Mouse (Mus musculus): ENCODE results near the gene Ap3s2. TPM values are rescaled to one million over a fixed set of nuclear protein-coding genes. Genes with fewer than 3 reads are reported as not detected.

Ap3s2 gene
- polyA plus RNA-seq, 1 experiment from 2014 or later: 46.4 TPM

DNA sequence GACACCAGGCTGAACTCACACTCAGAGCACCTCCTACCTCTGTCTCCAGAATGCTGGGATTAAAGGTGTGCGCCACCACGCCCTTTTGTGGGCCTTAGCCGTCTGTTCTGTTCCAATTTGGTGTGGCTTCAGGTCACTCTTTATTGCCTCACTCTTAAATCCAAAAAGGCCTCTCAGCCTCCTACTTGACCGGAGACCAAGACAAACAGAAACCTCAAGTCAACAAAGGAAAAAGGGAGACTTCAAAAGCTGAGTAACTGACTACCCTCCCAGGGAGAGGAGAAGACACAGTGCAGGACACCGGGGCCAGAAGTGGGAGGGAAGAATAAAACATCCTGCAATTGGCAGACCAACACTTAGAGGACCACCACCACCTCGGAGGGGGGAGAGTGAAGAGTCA lies 89.3 kb downstream of the Ap3s2 start:
- Histone ChIP-seq H3K4me1 (replicated peaks; ENCODE audit: control insufficient read depth, insufficient read depth, low read length) (no peaks in the 10 kb centered on the region), H3K36me3 (replicated peaks; ENCODE audit: control insufficient read depth, insufficient read depth) (no peaks in the 10 kb centered on the region), H3K27ac (no peak overlapping the region), H3K9ac (no peak overlapping the region), H3K27me3 (ENCODE audit: control insufficient read depth, insufficient read depth, low read length) (no peaks in the 10 kb centered on the region), H3K4me2 (replicated peaks) (no peak overlapping the region), H3K9me3 (ENCODE audit: control insufficient read depth, low read length) (no peaks in the 10 kb centered on the region), H3K4me3 (replicated peaks; ENCODE audit: low read length) (no peak overlapping the region)
- ATAC-seq (ENCODE audit: low FRiP score) (no peak), DNase-seq (ENCODE audit: low spot score) (no peak)
- WGBS: 84% methylated on average over 6 of the region's 6 CpGs

DNA sequence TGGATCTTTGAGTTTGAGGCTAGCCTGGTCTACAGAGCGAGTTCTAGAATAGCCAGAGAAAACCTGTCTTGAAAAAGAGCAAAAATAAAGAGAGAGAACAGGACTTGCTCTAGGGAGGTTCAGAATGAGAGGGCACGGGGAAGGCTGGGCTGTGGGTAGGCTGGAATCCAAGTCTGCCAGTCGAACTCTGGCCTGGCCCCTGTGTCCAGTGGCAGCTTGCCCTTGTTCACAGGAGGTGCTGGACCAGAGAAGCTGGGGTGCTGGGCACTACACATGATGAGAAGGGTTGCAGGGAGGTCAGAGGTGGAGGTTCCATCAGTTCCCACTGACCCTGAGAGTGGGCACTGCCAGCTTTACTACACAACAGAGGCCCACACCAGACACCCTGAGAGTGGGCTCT lies 92.1 kb downstream of the Ap3s2 start:
- ATAC-seq (ENCODE audit: low FRiP score) (no peak), DNase-seq (ENCODE audit: low spot score) (no peak)
- H3K9ac ChIP-seq: no peak overlapping the region
- H3K4me3 ChIP-seq (replicated peaks; ENCODE audit: low read length): no peak overlapping the region
- no peak overlapping the region for H3K4me2 ChIP-seq (replicated peaks)
- H3K4me1 ChIP-seq (replicated peaks; ENCODE audit: control insufficient read depth, insufficient read depth, low read length): no peaks in the 10 kb centered on the region
- WGBS: 74% methylated on average over 3 of the region's 3 CpGs
- H3K9me3 ChIP-seq (ENCODE audit: control insufficient read depth, low read length): no peaks in the 10 kb centered on the region
- no peaks in the 10 kb centered on the region for H3K36me3 ChIP-seq (replicated peaks; ENCODE audit: control insufficient read depth, insufficient read depth)
- no peaks in the 10 kb centered on the region for H3K27me3 ChIP-seq (ENCODE audit: control insufficient read depth, insufficient read depth, low read length)
- no peak overlapping the region for H3K27ac ChIP-seq

Small RNA genes lying within 50 kb of the gene (microRNA-seq; reads per million reads assigned to microRNA genes)
- gene Gm24541: not detected

Other genes starting within 250 kb of the Ap3s2 start
- gene Kif7, start 204.9 kb downstream of the Ap3s2 start, polyA plus RNA-seq (2014; fragmentation: Nextera tagmentation; extraction: Ambion mirVana): 1.8 and 2.0 TPM in 2 replicates
- gene Plin1, start 187.7 kb downstream of the Ap3s2 start, polyA plus RNA-seq (2014; fragmentation: Nextera tagmentation; extraction: Ambion mirVana): 0.19 and 0.26 TPM in 2 replicates
- 14.3 and 14.4 TPM in 2 replicates for gene Pex11a, start 177.5 kb downstream of the Ap3s2 start, polyA plus RNA-seq (2014; fragmentation: Nextera tagmentation; extraction: Ambion mirVana)
- gene Wdr93, start 177.5 kb downstream of the Ap3s2 start, polyA plus RNA-seq (2014; fragmentation: Nextera tagmentation; extraction: Ambion mirVana): 0.57 and 1.0 TPM in 2 replicates
- 0.16 TPM in 1 of 2 replicates, not detected in the other for gene Mesp1, start 126.9 kb downstream of the Ap3s2 start, polyA plus RNA-seq (2014; fragmentation: Nextera tagmentation; extraction: Ambion mirVana)
- gene Mesp2, start 109.9 kb downstream of the Ap3s2 start, polyA plus RNA-seq (2014; fragmentation: Nextera tagmentation; extraction: Ambion mirVana): 1.3 and 1.4 TPM in 2 replicates
- gene Anpep, start 59.6 kb downstream of the Ap3s2 start, polyA plus RNA-seq (2014; fragmentation: Nextera tagmentation; extraction: Ambion mirVana): 4.2 and 6.6 TPM in 2 replicates
- 18.7 and 19.8 TPM in 2 replicates for gene Arpin, start 14.7 kb upstream of the Ap3s2 start, polyA plus RNA-seq (2014; fragmentation: Nextera tagmentation; extraction: Ambion mirVana)
- 14.7 and 17.5 TPM in 2 replicates for gene Zfp710, start 104.2 kb upstream of the Ap3s2 start, polyA plus RNA-seq (2014; fragmentation: Nextera tagmentation; extraction: Ambion mirVana)
- 198 and 205 TPM in 2 replicates for gene Idh2, start 194.7 kb upstream of the Ap3s2 start, polyA plus RNA-seq (2014; fragmentation: Nextera tagmentation; extraction: Ambion mirVana)

Measured in hindbrain, embryonic 14.5 days (tissue).